Mouse (Mus musculus): ENCODE results near the gene Tst.

DNA sequence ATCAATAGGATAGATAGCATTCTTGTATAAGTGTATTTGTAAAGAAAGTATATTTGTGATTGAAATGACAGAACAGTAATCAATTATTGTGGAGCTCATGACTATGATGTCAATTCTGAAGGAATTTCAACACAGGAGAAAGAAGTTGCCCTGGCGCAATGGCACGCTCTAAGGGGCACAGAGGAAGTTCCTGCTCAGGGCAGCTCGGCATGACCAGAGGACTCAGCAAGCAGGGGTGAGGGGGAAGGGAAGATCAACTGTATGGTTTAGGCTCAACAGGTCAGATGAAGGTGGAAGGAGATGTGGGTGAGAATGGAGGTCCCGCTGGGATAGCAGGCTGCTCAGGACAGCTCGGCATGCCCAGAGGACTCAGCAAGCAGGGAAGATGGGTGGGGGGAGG is 50.2 kb downstream of the Tst start:
- TF ChIP-seq EP300 (optimal IDR thresholded peaks at IDR 0.05) (no peak), CTCF (IDR thresholded peaks at IDR 0.05; ENCODE audit: low read depth) (no peak)

All from stomach, postnatal 0 days (tissue).